Mouse (Mus musculus): Measurements from ENCODE around the gene Coa3. TPM values are rescaled to one million over a fixed set of nuclear protein-coding genes. Genes with fewer than 3 reads are reported as not detected.

The Coa3 gene
- polyA plus RNA-seq, 1 experiment from 2014 or later: 258 TPM

DNA sequence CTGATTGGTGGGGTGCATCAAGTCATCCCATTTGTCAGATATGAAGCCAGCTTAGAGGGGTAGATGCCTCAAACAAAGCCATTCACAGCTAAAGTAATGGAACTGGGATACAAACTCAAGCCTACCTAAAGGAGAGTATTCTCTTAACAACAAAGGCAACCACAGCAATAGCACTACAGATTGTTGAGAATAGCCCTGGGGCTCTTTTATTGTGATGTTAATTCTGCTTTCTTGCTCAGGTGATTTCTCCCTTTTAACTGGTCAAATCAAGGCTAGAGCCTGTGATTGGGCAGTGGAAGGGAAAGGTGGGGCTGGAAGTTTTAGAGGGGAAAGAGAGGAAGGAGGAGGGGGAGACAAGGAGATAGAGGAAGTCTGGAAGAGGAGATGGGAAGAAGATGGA, 44.8 kb downstream of the Coa3 start:
- ATAC-seq (ENCODE audit: low read depth): no peak
- Histone ChIP-seq H3K36me3 (ENCODE audit: control insufficient read depth, insufficient read depth, low read length) (no peaks in the 10 kb centered on the region), H3K27ac (ENCODE audit: low read depth, low read length) (no peak overlapping the region), H3K27me3 (ENCODE audit: control insufficient read depth, insufficient read depth, low read length) (no peaks in the 10 kb centered on the region; the same call in 1 of the 2 replicates), H3K4me3 (ENCODE audit: low read depth, low read length) (no peak overlapping the region), H3K4me2 (ENCODE audit: low read depth, low read length) (no peak overlapping the region), H3K4me1 (ENCODE audit: control insufficient read depth, insufficient read depth, low read length) (no peaks in the 10 kb centered on the region), H3K9ac (replicated peaks; ENCODE audit: low read depth, low read length) (no peak overlapping the region), H3K9me3 (ENCODE audit: control insufficient read depth, low read length) (no peaks in the 10 kb centered on the region)

DNA sequence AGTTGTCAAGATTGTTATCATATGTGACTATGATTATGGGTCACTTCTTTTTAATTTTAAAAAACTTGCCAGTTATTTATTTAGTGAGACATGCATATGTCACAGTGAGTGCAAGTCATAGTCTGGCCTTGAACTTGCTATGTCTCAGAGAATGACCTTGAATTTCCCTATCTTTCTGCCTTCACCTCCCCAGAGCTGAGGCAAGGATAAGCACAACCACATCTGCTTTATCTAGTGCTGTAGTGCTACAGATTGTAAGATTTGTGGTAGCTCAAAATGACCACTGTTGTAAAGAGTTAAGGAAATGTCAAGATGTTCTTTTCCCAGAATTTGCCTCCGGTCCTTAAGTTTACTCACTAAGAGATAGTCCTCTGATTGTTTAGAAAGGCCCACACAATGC, 45.7 kb downstream of the Coa3 start:
- H3K9me3 ChIP-seq (ENCODE audit: control insufficient read depth, low read length): no peaks in the 10 kb centered on the region
- H3K4me3 ChIP-seq (ENCODE audit: low read depth, low read length): no peak overlapping the region
- no peak overlapping the region for H3K4me2 ChIP-seq (ENCODE audit: low read depth, low read length)
- H3K9ac ChIP-seq (replicated peaks; ENCODE audit: low read depth, low read length): no peak overlapping the region
- H3K4me1 ChIP-seq (ENCODE audit: control insufficient read depth, insufficient read depth, low read length): no peaks in the 10 kb centered on the region
- no peaks in the 10 kb centered on the region; the same call in 1 of the 2 replicates for H3K27me3 ChIP-seq (ENCODE audit: control insufficient read depth, insufficient read depth, low read length)
- no peaks in the 10 kb centered on the region for H3K36me3 ChIP-seq (ENCODE audit: control insufficient read depth, insufficient read depth, low read length)
- ATAC-seq (ENCODE audit: low read depth): no peak
- H3K27ac ChIP-seq (ENCODE audit: low read depth, low read length): no peak overlapping the region
- 81% methylated on average over 1 of the region's 1 CpGs for WGBS

- H3K27ac ChIP-seq (ENCODE audit: low read depth, low read length): peak overlapping the region; percentile 62; the same call in 1 of the 2 replicates
- no peaks in the 10 kb centered on the region for H3K9me3 ChIP-seq (ENCODE audit: control insufficient read depth, low read length)
- H3K27me3 ChIP-seq (ENCODE audit: control insufficient read depth, insufficient read depth, low read length): no peaks in the 10 kb centered on the region; the same call in 1 of the 2 replicates
- no peaks in the 10 kb centered on the region for H3K4me1 ChIP-seq (ENCODE audit: control insufficient read depth, insufficient read depth, low read length)
- 60% methylated on average over 6 of the region's 6 CpGs for WGBS
- H3K4me2 ChIP-seq (ENCODE audit: low read depth, low read length): no peak overlapping the region
- H3K9ac ChIP-seq (replicated peaks; ENCODE audit: low read depth, low read length): no peak overlapping the region
- ATAC-seq (ENCODE audit: low read depth): no peak
- no peak overlapping the region for H3K4me3 ChIP-seq (ENCODE audit: low read depth, low read length)
- H3K36me3 ChIP-seq (ENCODE audit: control insufficient read depth, insufficient read depth, low read length): no peaks in the 10 kb centered on the region
Measured at GRCm38 (mm10) chr11:101232010-101232839, 46.7 kb downstream of the Coa3 start.

DNA sequence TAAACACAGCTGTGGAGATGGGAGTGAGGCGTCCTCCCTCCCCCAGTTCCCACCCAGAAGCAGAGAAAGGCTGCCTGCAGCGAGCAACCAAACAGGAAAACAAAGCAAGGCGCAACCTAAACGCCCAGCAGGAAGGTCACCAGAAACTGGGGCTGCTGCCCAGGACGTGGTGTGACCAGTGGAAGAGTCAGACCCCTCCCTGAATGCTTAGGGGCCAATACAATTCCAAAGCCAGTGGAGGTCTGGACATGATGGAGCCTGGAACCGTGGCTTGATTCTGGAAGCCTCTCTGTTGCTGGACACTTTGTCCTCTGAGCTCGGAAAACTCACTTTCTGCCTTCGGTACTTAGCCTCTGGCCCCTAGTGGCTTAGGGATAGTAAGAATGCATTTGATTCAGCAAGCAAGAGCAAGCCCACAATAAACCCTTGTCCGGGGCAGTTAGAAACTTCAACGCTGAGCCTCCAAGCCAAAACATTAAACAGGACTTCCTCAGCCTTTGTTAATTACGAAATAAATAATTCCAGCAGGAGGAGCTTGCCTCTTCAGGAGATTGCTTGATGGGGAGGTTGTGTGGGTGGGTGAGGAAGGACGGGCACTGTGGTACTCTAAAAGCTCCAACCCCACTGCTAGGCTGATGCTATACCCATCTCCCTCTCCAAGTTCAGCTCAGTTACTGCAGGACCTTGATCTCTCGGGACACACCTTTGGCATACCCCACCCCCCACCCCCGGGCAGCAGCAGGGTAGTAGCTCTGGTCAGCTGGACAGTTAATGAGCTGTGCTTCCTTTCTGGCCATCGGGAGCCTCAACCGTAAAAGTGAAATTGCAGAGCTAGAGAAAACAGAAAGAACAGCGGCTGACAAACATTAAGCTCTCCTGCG, 47.7 kb downstream of the Coa3 start:
- peak overlapping the region; percentile 62 for H3K27ac ChIP-seq (ENCODE audit: low read depth, low read length)
- H3K4me1 ChIP-seq (ENCODE audit: control insufficient read depth, insufficient read depth, low read length): no peaks in the 10 kb centered on the region
- H3K4me3 ChIP-seq (ENCODE audit: low read depth, low read length): no peak overlapping the region
- no peaks in the 10 kb centered on the region; the same call in 1 of the 2 replicates for H3K27me3 ChIP-seq (ENCODE audit: control insufficient read depth, insufficient read depth, low read length)
- no peaks in the 10 kb centered on the region for H3K9me3 ChIP-seq (ENCODE audit: control insufficient read depth, low read length)
- no peak for ATAC-seq (ENCODE audit: low read depth)
- H3K36me3 ChIP-seq (ENCODE audit: control insufficient read depth, insufficient read depth, low read length): no peaks in the 10 kb centered on the region
- H3K4me2 ChIP-seq (ENCODE audit: low read depth, low read length): peak overlapping the region; percentile 18; the same call in 1 of the 2 replicates
- H3K9ac ChIP-seq (replicated peaks; ENCODE audit: low read depth, low read length): no peak overlapping the region
- WGBS: 9% methylated on average over 18 of the region's 18 CpGs

DNA sequence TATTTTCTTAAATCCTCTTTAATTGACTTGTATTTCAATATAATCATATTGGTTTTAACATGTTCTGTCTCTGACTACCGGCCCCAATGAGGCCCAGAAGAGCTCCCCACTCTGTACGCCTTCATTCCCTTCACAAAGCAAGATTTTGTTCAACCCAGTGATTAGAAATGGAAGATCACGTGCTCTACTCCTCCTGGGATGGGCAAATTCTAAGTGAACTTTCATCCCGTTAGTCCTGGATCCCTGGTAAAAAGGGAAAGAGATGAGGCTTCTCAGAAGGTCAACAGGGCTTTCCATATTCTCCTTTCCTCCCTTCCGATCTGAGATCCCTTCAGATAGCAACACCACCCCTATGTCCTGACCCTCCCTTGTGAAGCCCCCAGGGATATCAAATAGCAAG, 48.4 kb downstream of the Coa3 start:
- Histone ChIP-seq H3K4me2 (ENCODE audit: low read depth, low read length) (no peak overlapping the region), H3K4me1 (ENCODE audit: control insufficient read depth, insufficient read depth, low read length) (peaks cover 2% of the 10 kb centered on the region; the same call in 1 of the 2 replicates), H3K9ac (replicated peaks; ENCODE audit: low read depth, low read length) (no peak overlapping the region), H3K4me3 (ENCODE audit: low read depth, low read length) (no peak overlapping the region), H3K27me3 (ENCODE audit: control insufficient read depth, insufficient read depth, low read length) (no peaks in the 10 kb centered on the region; the same call in 1 of the 2 replicates), H3K9me3 (ENCODE audit: control insufficient read depth, low read length) (no peaks in the 10 kb centered on the region), H3K36me3 (ENCODE audit: control insufficient read depth, insufficient read depth, low read length) (no peaks in the 10 kb centered on the region), H3K27ac (ENCODE audit: low read depth, low read length) (peak overlapping the region; percentile 62; the same call in 1 of the 2 replicates)
- WGBS: 26% methylated on average over 5 of the region's 5 CpGs
- no peak for ATAC-seq (ENCODE audit: low read depth)

GRCm38 (mm10) chr11:101230061-101230511, 48.8 kb downstream of the Coa3 start:
- Histone ChIP-seq H3K9ac (replicated peaks; ENCODE audit: low read depth, low read length) (no peak overlapping the region), H3K27me3 (ENCODE audit: control insufficient read depth, insufficient read depth, low read length) (no peaks in the 10 kb centered on the region; the same call in 1 of the 2 replicates), H3K27ac (ENCODE audit: low read depth, low read length) (no peak overlapping the region), H3K4me2 (ENCODE audit: low read depth, low read length) (no peak overlapping the region), H3K4me3 (ENCODE audit: low read depth, low read length) (no peak overlapping the region), H3K36me3 (ENCODE audit: control insufficient read depth, insufficient read depth, low read length) (no peaks in the 10 kb centered on the region), H3K4me1 (ENCODE audit: control insufficient read depth, insufficient read depth, low read length) (peaks cover 4% of the 10 kb centered on the region; the same call in 1 of the 2 replicates), H3K9me3 (ENCODE audit: control insufficient read depth, low read length) (no peaks in the 10 kb centered on the region)
- 20% methylated on average over 2 of the region's 2 CpGs for whole genome bisulfite sequencing
- ATAC-seq (ENCODE audit: low read depth): no peak

- WGBS: 31% methylated on average over 8 of the region's 8 CpGs
- no peak overlapping the region for H3K4me3 ChIP-seq (ENCODE audit: low read depth, low read length)
- ATAC-seq (ENCODE audit: low read depth): no peak
- peaks cover 4% of the 10 kb centered on the region; the same call in 1 of the 2 replicates for H3K4me1 ChIP-seq (ENCODE audit: control insufficient read depth, insufficient read depth, low read length)
- H3K9me3 ChIP-seq (ENCODE audit: control insufficient read depth, low read length): no peaks in the 10 kb centered on the region
- H3K4me2 ChIP-seq (ENCODE audit: low read depth, low read length): no peak overlapping the region
- H3K9ac ChIP-seq (replicated peaks; ENCODE audit: low read depth, low read length): no peak overlapping the region
- H3K36me3 ChIP-seq (ENCODE audit: control insufficient read depth, insufficient read depth, low read length): no peaks in the 10 kb centered on the region
- no peaks in the 10 kb centered on the region; the same call in 1 of the 2 replicates for H3K27me3 ChIP-seq (ENCODE audit: control insufficient read depth, insufficient read depth, low read length)
- no peak overlapping the region for H3K27ac ChIP-seq (ENCODE audit: low read depth, low read length)
Measured at GRCm38 (mm10) chr11:101229361-101229900, 49.5 kb downstream of the Coa3 start.

All from neural tube, embryonic 14.5 days (tissue).